Mouse (Mus musculus) heart, postnatal 0 days (tissue): ENCODE data around the gene Tcte2. TPM values are rescaled to one million over a fixed set of nuclear protein-coding genes. Genes with fewer than 3 reads are reported as not detected.

Source experiments
- ATAC-seq: fragments of 200-750 bp; cut with Nextera tagmentation; 2 replicates; pipeline ENCODE4 v1.8.0; 2017; ENCODE audit warnings: low read depth, moderate number of reproducible peaks, moderate library complexity; ENCODE audit not compliant: insufficient read depth
- DNase-seq: peaks from one replicate; pipeline ENCODE4 v3.0.0-alpha.2; 2016; ENCODE audit warnings: low spot score
- H3K27ac ChIP-seq: fragments of 300-500 bp; sonication (generic); 2 replicates; pipeline ENCODE4 v1.5.1; 2014; ENCODE audit warnings: low read depth, mild to moderate bottlenecking
- H3K27me3 ChIP-seq: fragments of 300-500 bp; sonication (generic); 2 replicates; pipeline ENCODE4 v1.6.1; 2014; ENCODE audit warnings: low read length, mixed read lengths; ENCODE audit not compliant: control insufficient read depth, insufficient read depth
- H3K36me3 ChIP-seq: fragments of 300-500 bp; sonication (generic); replicated peaks from 2 replicates; pipeline ENCODE4 v1.6.1; 2014; ENCODE audit warnings: low read length, mixed read lengths; ENCODE audit not compliant: control insufficient read depth, insufficient read depth
- H3K4me1 ChIP-seq: fragments of 300-500 bp; sonication (generic); 2 replicates; pipeline ENCODE4 v1.6.1; 2014; ENCODE audit warnings: antibody characterized with exemption; ENCODE audit not compliant: control insufficient read depth, insufficient read depth
- H3K4me2 ChIP-seq: fragments of 300-500 bp; sonication (generic); 2 replicates; pipeline ENCODE4 v1.6.1; 2014; ENCODE audit warnings: low read depth, mild to moderate bottlenecking, low read length, moderate library complexity
- H3K4me3 ChIP-seq: fragments of 300-500 bp; sonication (generic); 2 replicates; pipeline ENCODE4 v1.5.1; 2014; ENCODE audit warnings: low read depth, low read length
- H3K9ac ChIP-seq: fragments of 300-500 bp; sonication (generic); replicated peaks from 2 replicates; pipeline ENCODE4 v1.6.1; 2014; ENCODE audit warnings: low read depth, low read length, mixed read lengths
- H3K9me3 ChIP-seq: fragments of 300-500 bp; sonication (generic); replicated peaks from 2 replicates; pipeline ENCODE4 v1.6.1; 2016; ENCODE audit warnings: low read length; ENCODE audit not compliant: control insufficient read depth
- CTCF ChIP-seq: IDR thresholded peaks from 2 replicates; pipeline ENCODE4 v1.5.1; 2016; ENCODE audit warnings: antibody characterized with exemption, control low read depth, low read depth
- EP300 ChIP-seq: IDR thresholded peaks from 2 replicates; pipeline ENCODE4 v1.6.1; 2016; ENCODE audit warnings: antibody characterized with exemption, low read depth
- WGBS: fragments of 180-500 bp; shearing (Covaris S2); extraction: QIAGEN DNeasy Blood & Tissue Kit; methylation state at CpG from one replicate; pipeline ENCODE4 v1.1.7; 2014; 5-methylcytosine and 5-hydroxymethylcytosine counted together
- polyA plus RNA-seq: library from polyadenylated mRNA; unstranded; fragments of >200 nt; fragmentation: Nextera tagmentation; extraction: Ambion mirVana; gene quantifications from 2 replicates; pipeline ENCODE4 v1.2.1, GENCODE M21; 2015
- total RNA-seq: library from RNA; depleted of rRNA; stranded (reverse); fragments of >200 nt; gene quantifications from 2 replicates; pipeline ENCODE4 v1.2.3, GENCODE M21; 2014; ENCODE audit warnings: low replicate concordance

Tcte2 gene
- total and polyA plus RNA-seq, 2 experiments from 2014 or later: 0.92 to 4.5 TPM

DNA sequence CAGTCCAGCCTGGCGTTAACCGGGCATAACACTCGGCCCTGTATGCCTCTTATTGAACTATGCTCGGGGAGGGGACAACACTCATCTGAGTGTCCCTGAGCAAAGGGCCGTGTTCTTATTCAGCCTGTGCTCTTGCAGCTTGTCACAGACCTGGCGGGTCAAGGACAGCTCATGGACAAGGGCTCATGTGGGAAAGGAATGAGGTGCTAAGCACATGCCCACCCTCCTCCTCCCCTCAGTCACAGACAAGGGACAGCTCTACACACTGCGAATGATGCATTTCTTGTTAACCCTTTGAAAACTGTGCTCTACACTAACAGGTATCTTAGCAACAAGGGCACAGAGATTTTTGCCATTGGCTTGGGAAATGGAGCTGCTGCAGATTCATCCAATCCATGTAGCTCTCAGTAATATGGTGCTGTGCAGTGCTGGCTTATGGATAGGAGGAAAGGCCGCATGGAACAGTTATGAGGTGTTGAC is 25.8 kb downstream of the Tcte2 start:
- no peak for TF ChIP-seq EP300
- TF ChIP-seq CTCF: no peak
- no peaks in the 10 kb centered on the region for H3K36me3 ChIP-seq
- H3K4me2 ChIP-seq: no peak overlapping the region
- no peaks in the 10 kb centered on the region for H3K27me3 ChIP-seq
- DNase-seq: no peak
- peak; percentile 54 for ATAC-seq
- no peak overlapping the region for H3K4me3 ChIP-seq
- H3K27ac ChIP-seq: no peak overlapping the region
- peaks cover 19% of the 10 kb centered on the region for H3K4me1 ChIP-seq
- 43% methylated on average over 8 of the region's 8 CpGs for WGBS
- H3K9ac ChIP-seq: no peak overlapping the region
- H3K9me3 ChIP-seq: no peaks in the 10 kb centered on the region

DNA sequence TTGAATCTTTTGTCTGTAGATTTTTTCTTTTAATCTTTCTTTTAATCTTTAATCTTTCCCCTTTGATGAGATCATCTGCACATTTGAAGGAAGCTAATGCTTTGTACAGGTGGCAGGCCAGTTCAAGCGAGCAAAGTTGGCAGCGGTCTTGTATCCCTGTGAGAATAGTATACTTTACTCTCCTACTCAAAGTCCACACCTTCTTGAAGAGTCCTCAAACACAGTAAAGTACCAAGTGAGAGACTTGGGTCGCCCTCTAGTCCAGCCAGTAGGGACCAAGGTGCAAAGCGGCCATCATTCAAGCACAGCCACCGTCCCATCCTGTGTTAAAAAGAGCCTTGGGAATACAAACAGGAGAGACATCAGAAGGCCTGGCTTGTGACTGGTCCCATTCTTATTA is 26.6 kb downstream of the Tcte2 start:
- DNase-seq (no peak), ATAC-seq (no peak)
- H3K36me3 ChIP-seq: no peaks in the 10 kb centered on the region
- H3K4me1 ChIP-seq: peaks cover 19% of the 10 kb centered on the region
- no peaks in the 10 kb centered on the region for H3K9me3 ChIP-seq
- no peak overlapping the region for H3K4me2 ChIP-seq
- H3K27me3 ChIP-seq: no peaks in the 10 kb centered on the region
- TF ChIP-seq EP300 (no peak), CTCF (no peak)
- no peak overlapping the region for H3K4me3 ChIP-seq
- H3K9ac ChIP-seq: no peak overlapping the region
- WGBS: 86% methylated on average over 5 of the region's 5 CpGs
- H3K27ac ChIP-seq: no peak overlapping the region

DNA sequence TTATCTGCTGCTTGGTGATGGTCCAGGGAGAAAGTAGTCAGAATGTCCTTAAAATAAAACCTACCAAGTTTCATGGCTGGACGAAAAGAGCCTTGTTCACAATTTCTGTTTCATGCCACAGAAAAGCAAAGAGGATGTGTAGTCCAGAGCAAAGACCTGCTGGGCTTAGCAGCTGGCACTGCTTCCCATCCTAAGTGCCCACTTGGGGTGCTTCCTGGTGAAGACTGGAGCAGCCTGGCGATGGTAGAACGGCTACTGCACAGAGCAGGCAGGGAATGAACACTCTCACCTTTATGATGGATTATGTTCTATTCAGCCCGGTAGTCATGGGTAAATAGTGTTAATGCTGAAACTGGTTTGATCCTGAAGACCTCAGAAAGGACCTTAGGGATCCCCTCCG is 27.7 kb downstream of the Tcte2 start:
- H3K4me2 ChIP-seq: no peak overlapping the region
- H3K9me3 ChIP-seq: no peaks in the 10 kb centered on the region
- ATAC-seq (no peak), DNase-seq (no peak)
- no peaks in the 10 kb centered on the region for H3K36me3 ChIP-seq
- H3K9ac ChIP-seq: no peak overlapping the region
- H3K27ac ChIP-seq: no peak overlapping the region
- TF ChIP-seq CTCF: no peak
- no peak for TF ChIP-seq EP300
- H3K4me1 ChIP-seq: peaks cover 19% of the 10 kb centered on the region
- H3K4me3 ChIP-seq: no peak overlapping the region
- H3K27me3 ChIP-seq: no peaks in the 10 kb centered on the region
- 80% methylated on average over 5 of the region's 5 CpGs for WGBS

DNA sequence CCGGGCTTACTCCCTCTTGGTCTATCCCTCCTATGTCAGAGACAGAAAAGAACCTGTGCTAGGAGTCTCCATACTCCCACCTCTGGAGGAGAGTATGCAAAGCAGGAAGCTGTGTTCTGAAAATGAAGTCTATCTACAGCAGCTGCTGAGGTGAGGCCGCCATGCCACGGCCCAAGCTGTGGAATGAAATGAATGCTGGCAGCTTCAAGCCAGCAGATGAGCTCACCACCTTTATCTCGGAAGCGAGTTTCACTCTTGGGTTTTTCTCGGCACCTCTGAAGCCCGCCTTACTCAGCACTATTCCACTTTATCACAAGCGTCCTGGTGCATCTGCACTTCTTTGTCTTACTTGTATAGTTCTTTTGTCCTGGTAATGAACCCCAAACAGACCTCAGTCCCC is 28.9 kb downstream of the Tcte2 start:
- Histone ChIP-seq H3K9ac (no peak overlapping the region), H3K36me3 (no peaks in the 10 kb centered on the region), H3K9me3 (no peaks in the 10 kb centered on the region), H3K27me3 (no peaks in the 10 kb centered on the region), H3K4me1 (peaks cover 15% of the 10 kb centered on the region), H3K27ac (peak overlapping the region; percentile 31), H3K4me3 (no peak overlapping the region), H3K4me2 (peak overlapping the region; percentile 45)
- ATAC-seq: peak; percentile 78
- peak; percentile 74 for DNase-seq
- 9% methylated on average over 8 of the region's 8 CpGs for WGBS
- TF ChIP-seq EP300 (no peak), CTCF (no peak)

DNA sequence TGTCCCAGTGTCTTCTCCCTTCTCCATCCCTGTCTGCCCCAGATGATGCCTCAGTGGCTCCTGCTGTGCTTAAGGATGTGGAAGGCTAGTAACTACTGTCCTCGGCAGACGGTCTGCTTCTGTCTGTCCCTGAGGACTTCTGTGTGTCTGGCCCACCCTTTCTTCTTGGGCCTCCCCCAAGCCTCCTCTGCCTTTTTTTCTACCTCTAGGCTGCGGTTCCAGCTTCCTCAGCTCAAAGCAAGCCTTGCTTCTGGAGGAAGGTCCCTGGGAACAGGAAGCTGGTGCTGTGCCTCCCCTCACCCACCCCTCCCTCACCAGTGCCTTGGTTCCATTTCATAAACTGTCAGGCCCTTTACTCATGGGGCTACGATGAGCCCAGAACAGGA is 29.9 kb downstream of the Tcte2 start:
- Histone ChIP-seq H3K9me3 (no peaks in the 10 kb centered on the region), H3K9ac (no peak overlapping the region), H3K27me3 (no peaks in the 10 kb centered on the region), H3K4me3 (no peak overlapping the region), H3K36me3 (no peaks in the 10 kb centered on the region), H3K4me2 (no peak overlapping the region), H3K27ac (no peak overlapping the region), H3K4me1 (peaks cover 14% of the 10 kb centered on the region)
- WGBS: 54% methylated on average over 4 of the region's 4 CpGs
- DNase-seq: no peak
- no peak for ATAC-seq
- TF ChIP-seq EP300 (no peak), CTCF (no peak)

DNA sequence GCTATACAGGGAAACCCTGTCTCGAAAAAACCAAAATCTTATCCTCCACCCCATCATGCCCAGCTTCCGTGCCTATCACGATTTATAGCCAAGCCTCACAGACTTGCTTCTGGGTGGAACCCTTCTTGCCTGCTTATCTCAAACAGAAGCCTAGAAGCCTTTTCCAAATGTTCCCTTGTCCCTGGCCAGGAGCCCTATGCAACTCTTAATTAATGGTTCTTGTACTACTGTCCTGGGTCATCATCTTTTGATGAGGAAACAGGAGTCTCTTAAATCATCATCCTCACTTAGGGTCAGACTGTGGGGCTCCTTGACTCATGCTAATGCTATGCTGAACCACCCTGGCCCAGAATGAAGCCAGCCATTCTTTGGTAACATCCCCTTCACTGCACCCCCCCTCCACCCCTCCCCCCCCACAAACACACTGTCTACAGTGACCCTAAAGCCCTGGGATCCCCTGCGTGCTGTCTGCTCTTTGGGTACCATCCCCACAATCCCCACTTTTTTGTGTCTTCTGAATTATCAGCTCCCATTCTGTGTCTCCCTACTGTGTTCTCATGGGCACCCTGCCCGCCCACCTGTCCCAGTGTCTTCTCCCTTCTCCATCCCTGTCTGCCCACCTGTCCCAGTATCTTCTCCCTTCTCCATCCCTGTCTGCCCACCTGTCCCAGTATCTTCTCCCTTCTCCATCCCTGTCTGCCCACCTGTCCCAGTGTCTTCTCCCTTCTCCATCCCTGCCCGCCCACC is 30.5 kb downstream of the Tcte2 start:
- no peak overlapping the region for H3K27ac ChIP-seq
- DNase-seq (no peak), ATAC-seq (no peak)
- H3K36me3 ChIP-seq: no peaks in the 10 kb centered on the region
- H3K9me3 ChIP-seq: no peaks in the 10 kb centered on the region
- H3K4me2 ChIP-seq: no peak overlapping the region
- H3K4me3 ChIP-seq: no peak overlapping the region
- H3K9ac ChIP-seq: no peak overlapping the region
- peaks cover 10% of the 10 kb centered on the region for H3K4me1 ChIP-seq
- H3K27me3 ChIP-seq: no peaks in the 10 kb centered on the region
- 90% methylated on average over 6 of the region's 6 CpGs for WGBS
- TF ChIP-seq CTCF (no peak), EP300 (no peak)
